Mouse (Mus musculus) neural tube, embryonic 11.5 days (tissue): ENCODE measurements around the gene Slfn9. TPM values are rescaled to one million over a fixed set of nuclear protein-coding genes. Genes with fewer than 3 reads are reported as not detected.
"Not testable (repeated sequence)": the region's sequence is repeated elsewhere in the genome, so short reads cannot be mapped to it uniquely, and the experiment has no call there.

Experiments used
- ATAC-seq: fragments of 200-750 bp; cut with Nextera tagmentation; 2 replicates; pipeline ENCODE4 v1.8.0; 2017; ENCODE audit warnings: moderate number of reproducible peaks, mild to moderate bottlenecking, moderate TSS enrichment, moderate library complexity; ENCODE audit not compliant: insufficient read depth, low FRiP score, low TSS enrichment
- DNase-seq: peaks from one replicate; pipeline ENCODE4 v3.0.0-alpha.2; 2015; ENCODE audit warnings: low spot score
- H3K27ac ChIP-seq: fragments of 300-500 bp; sonication (generic); 2 replicates; pipeline ENCODE4 v1.5.1; 2014; ENCODE audit warnings: low read depth, mild to moderate bottlenecking, low read length
- H3K27me3 ChIP-seq: fragments of 300-500 bp; sonication (generic); 2 replicates; pipeline ENCODE4 v1.6.1; 2014; ENCODE audit warnings: mild to moderate bottlenecking, low read length, mixed read lengths; ENCODE audit not compliant: control insufficient read depth, insufficient read depth
- H3K36me3 ChIP-seq: fragments of 300-500 bp; sonication (generic); 2 replicates; pipeline ENCODE4 v1.6.1; 2014; ENCODE audit warnings: mild to moderate bottlenecking, low read length, moderate library complexity, mixed read lengths; ENCODE audit not compliant: control insufficient read depth, insufficient read depth
- H3K4me1 ChIP-seq: fragments of 300-500 bp; sonication (generic); 2 replicates; pipeline ENCODE4 v1.6.1; 2014; ENCODE audit warnings: low read length, mixed read lengths; ENCODE audit not compliant: control insufficient read depth, insufficient read depth
- H3K4me2 ChIP-seq: fragments of 300-500 bp; sonication (generic); 2 replicates; pipeline ENCODE4 v1.6.1; 2014; ENCODE audit warnings: low read depth, mild to moderate bottlenecking, moderate library complexity
- H3K4me3 ChIP-seq: fragments of 300-500 bp; sonication (generic); 2 replicates; pipeline ENCODE4 v1.5.1; 2014; ENCODE audit warnings: low read depth, low read length
- H3K9ac ChIP-seq: fragments of 300-500 bp; sonication (generic); 2 replicates; pipeline ENCODE4 v1.6.1; 2014; ENCODE audit warnings: mild to moderate bottlenecking, low read length
- H3K9me3 ChIP-seq: fragments of 300-500 bp; sonication (generic); 2 replicates; pipeline ENCODE4 v1.6.1; 2016; ENCODE audit warnings: low read length; ENCODE audit not compliant: control insufficient read depth
- WGBS: fragments of 180-500 bp; shearing (Covaris S2); extraction: QIAGEN DNeasy Blood & Tissue Kit; methylation state at CpG from one replicate; pipeline ENCODE4 v1.1.7; 2014; 5-methylcytosine and 5-hydroxymethylcytosine counted together
- polyA plus RNA-seq: library from polyadenylated mRNA; unstranded; fragments of >200 nt; fragmentation: Nextera tagmentation; extraction: Ambion mirVana; gene quantifications from 2 replicates; pipeline ENCODE4 v1.2.1, GENCODE M21; 2014

Slfn9 gene
- polyA plus RNA-seq, 1 experiment from 2014 or later: 9.8 TPM

DNA sequence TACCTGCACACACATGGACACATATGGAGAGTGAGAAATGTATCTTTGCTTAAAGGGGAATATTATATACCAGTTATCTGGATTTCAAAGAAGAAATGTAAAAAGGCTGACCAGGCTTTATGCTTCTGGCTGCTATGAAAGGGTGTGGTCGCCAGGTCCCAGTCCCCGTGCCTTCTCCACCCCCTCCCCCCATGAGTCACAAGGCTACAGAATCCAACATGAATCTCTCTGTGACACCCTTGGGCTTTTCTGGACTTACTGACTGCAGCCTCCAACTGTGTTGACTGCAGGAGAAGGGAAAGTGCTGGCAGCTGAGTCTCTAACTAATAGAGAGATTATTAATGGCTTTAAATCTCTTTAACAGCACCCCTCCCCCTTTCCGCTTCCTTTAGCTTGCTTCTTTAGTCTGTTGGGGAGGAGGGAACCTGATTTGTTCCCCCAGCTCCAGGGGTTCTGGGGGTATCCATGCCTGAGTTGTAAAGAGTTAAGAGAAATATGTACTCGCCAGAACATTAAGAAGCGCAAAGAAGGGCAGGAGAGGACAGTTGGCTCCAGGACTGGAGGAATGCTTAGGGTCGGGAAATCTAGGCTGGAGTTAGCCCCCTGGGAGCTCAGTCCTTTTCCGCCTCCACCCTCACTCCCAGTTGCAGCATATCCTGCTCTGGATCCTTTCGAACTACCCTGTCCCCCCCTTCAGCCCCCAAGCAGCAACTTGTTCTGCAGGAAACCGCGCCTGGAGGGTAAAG is 40.7 kb downstream of the Slfn9 start, which contains the start of gene Slfn5:
Slfn5 (plus strand) TSS at position 614 of the 746 bp plus-strand sequence.
- ATAC-seq: no peak
- DNase-seq: no peak
- peak within 1 kb of the TSS; percentile 28 for H3K4me2 ChIP-seq
- H3K4me1 ChIP-seq: peaks cover 2% of the 10 kb centered on the region; the same call in 1 of the 2 replicates
- 9% methylated on average over 10 of the region's 10 CpGs for WGBS
- no peaks in the 10 kb centered on the region for H3K9me3 ChIP-seq
- H3K27ac ChIP-seq: no peak within 1 kb of the TSS
- H3K36me3 ChIP-seq: no peaks in the 10 kb centered on the region
- H3K27me3 ChIP-seq: peaks cover 30% of the 10 kb centered on the region
- no peak within 1 kb of the TSS for H3K9ac ChIP-seq
- H3K4me3 ChIP-seq: no peak within 1 kb of the TSS

GRCm38 (mm10) chr11:82949036-82949435 is 42.6 kb downstream of the Slfn9 start:
- H3K4me1 ChIP-seq: peaks cover 2% of the 10 kb centered on the region; the same call in 1 of the 2 replicates
- DNase-seq (no peak), ATAC-seq (no peak)
- 82% methylated on average over 9 of the region's 9 CpGs for WGBS
- H3K4me3 ChIP-seq: no peak overlapping the region
- H3K4me2 ChIP-seq: no peak overlapping the region
- no peaks in the 10 kb centered on the region for H3K9me3 ChIP-seq
- no peak overlapping the region for H3K27ac ChIP-seq
- H3K27me3 ChIP-seq: peaks cover 30% of the 10 kb centered on the region
- no peak overlapping the region for H3K9ac ChIP-seq
- no peaks in the 10 kb centered on the region for H3K36me3 ChIP-seq

DNA sequence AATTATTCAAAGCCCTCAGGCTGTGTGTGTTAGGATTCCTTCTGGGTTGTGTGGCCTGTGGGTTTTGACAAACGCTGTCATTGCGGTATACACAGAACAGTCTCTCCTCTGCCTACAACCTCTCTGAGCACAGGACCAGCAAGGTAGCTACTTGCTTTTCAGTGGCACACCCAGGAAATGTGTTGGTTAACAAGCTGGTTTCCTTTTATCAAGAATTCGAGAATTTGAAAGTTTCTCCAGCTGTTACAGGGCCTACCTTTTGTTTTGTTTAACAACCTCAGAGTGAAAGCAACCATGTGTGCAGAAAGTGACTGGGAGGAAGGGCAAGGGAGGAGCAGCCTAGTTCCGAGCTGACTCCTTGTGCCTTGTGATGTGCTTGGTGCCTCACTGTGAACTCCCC is 44.2 kb downstream of the Slfn9 start:
- H3K4me2 ChIP-seq: no peak overlapping the region
- peaks cover 23% of the 10 kb centered on the region for H3K27me3 ChIP-seq
- H3K4me3 ChIP-seq: no peak overlapping the region
- DNase-seq (no peak), ATAC-seq (no peak)
- no peaks in the 10 kb centered on the region for H3K9me3 ChIP-seq
- no peak overlapping the region for H3K27ac ChIP-seq
- WGBS: 42% methylated on average over 4 of the region's 4 CpGs
- H3K9ac ChIP-seq: no peak overlapping the region
- no peaks in the 10 kb centered on the region for H3K36me3 ChIP-seq
- peaks cover 2% of the 10 kb centered on the region; the same call in 1 of the 2 replicates for H3K4me1 ChIP-seq

DNA sequence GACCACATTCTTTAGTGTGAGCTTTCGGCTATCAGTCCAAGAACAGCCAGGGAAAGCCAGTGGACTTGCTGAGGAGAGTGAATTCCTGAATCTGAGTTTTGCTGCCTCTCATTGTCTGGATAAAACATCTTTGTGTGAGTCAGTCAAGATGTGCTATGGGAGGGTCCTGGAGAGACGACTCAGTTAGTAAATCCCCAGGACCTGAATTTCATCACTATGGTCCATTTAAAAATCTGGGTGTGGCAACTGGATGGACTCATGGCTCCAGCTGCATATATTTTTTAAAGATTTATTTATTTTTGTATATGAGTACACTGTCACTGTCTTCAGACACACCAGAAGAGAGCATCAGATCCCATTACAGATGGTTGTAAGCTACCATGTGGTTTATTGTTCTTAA is 46.0 kb downstream of the Slfn9 start:
- DNase-seq: no peak
- H3K36me3 ChIP-seq: no peaks in the 10 kb centered on the region
- peaks cover 5% of the 10 kb centered on the region; the same call in 1 of the 2 replicates for H3K27me3 ChIP-seq
- H3K9ac ChIP-seq: no peak overlapping the region
- no peak overlapping the region for H3K27ac ChIP-seq
- no peak overlapping the region for H3K4me3 ChIP-seq
- no peaks in the 10 kb centered on the region for H3K4me1 ChIP-seq
- 79% methylated on average over 2 of the region's 2 CpGs for WGBS
- no peaks in the 10 kb centered on the region for H3K9me3 ChIP-seq
- H3K4me2 ChIP-seq: no peak overlapping the region
- no peak for ATAC-seq

DNA sequence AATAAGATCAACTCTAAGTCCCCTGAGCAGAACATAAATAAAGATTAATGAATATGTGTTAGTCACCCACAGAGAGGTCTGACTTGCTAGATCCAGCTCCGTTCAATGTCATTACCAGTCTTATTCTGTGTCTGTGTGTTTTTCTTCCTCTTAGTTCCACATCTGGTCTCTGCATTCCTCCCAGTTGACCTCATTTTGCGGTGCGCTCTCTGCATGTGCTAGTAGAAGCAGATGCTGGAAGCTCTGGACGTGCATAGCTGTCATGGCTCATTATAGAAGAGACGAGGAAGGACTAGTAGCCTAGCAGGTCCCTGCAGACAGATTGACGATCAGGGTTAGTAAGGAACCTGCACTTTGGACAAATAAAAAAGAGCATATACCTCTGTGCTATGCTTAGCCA is 48.3 kb downstream of the Slfn9 start:
- 46% methylated on average over 6 of the region's 6 CpGs for WGBS
- Histone ChIP-seq H3K9ac (no peak overlapping the region), H3K4me2 (no peak overlapping the region), H3K36me3 (no peaks in the 10 kb centered on the region), H3K27ac (no peak overlapping the region), H3K4me1 (no peaks in the 10 kb centered on the region), H3K9me3 (no peaks in the 10 kb centered on the region), H3K4me3 (no peak overlapping the region), H3K27me3 (no peaks in the 10 kb centered on the region)
- DNase-seq: no peak
- ATAC-seq: no peak

DNA sequence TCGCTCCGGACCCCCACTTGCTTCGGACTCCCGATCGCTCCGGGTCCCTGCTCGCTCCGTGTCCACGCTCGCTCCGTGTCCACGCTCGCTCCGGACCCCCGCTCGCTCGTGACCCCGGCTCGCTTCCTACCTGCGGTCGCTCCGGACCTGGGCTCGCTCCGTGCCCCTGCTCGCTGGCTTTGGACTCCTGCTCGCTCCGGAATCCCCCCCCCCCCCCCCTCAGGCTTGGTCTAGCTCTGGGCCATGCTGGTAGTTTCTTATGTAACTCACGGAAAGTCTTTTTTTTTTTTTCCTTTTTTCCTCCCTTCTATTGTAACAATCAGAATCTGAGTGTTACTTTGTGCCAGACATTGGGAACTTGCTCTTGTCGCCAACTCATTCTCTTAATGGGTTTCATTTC is 58.4 kb downstream of the Slfn9 start:
- Histone ChIP-seq H3K9ac (no peak overlapping the region), H3K4me1 (no peaks in the 10 kb centered on the region; the same call in 1 of the 2 replicates), H3K36me3 (no peaks in the 10 kb centered on the region), H3K27ac (no peak overlapping the region), H3K4me2 (peak overlapping the region; percentile 94), H3K27me3 (peaks cover 63% of the 10 kb centered on the region), H3K9me3 (no peaks in the 10 kb centered on the region), H3K4me3 (peak overlapping the region; percentile 46)
- 1% methylated on average over 29 of the region's 29 CpGs for WGBS
- no peak for DNase-seq
- ATAC-seq: no peak

DNA sequence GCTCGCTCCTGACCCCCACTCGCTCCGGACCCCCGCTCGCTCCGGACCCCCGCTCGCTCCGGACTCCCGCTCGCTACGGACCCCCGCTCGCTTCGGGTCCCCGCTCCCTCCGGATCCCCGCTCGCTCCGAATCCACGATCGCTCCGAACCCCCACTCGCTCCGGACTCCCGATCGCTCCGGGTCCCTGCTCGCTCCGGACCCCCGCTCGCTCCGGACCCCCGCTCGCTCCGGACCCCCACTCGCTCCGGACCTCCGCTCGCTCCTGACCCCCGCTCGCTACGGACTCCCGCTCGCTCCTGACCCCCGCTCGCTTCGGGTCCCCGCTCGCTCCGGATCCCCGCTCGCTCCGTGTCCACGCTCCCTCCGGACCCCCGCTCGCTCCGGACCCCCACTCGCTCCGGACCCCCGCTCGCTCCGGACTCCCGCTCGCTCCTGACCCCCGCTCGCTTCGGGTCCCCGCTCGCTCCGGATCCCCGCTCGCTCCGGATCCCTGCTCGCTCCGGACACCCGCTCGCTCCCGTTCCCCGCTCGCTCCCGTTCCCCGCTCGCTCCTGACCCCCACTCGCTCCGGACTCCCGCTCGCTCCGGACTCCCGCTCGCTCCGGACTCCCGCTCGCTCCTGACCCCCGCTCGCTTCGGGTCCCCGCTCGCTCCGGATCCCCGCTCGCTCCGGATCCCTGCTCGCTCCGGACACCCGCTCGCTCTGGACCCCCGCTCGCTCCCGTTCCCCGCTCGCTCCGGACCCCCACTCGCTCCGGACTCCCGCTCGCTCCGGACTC is 59.8 kb downstream of the Slfn9 start:
- Histone ChIP-seq H3K4me3 (peak overlapping the region; percentile 46), H3K27me3 (peaks cover 57% of the 10 kb centered on the region), H3K9ac (0 out of 2 replicates have a peak overlapping the region, but pooled peaks have one; percentile 6), H3K4me2 (peak overlapping the region; percentile 94)
- not testable (repeated sequence) for H3K4me1 ChIP-seq, ATAC-seq, H3K36me3 ChIP-seq, H3K9me3 ChIP-seq, H3K27ac ChIP-seq, DNase-seq
- 0% methylated on average over 59 of the region's 119 CpGs for WGBS

GRCm38 (mm10) chr11:82931161-82931560 is 60.5 kb downstream of the Slfn9 start:
- WGBS: under 1% methylated on average over 33 of the region's 63 CpGs
- Histone ChIP-seq H3K4me3 (peak overlapping the region; percentile 46), H3K27me3 (peaks cover 53% of the 10 kb centered on the region), H3K9ac (0 out of 2 replicates have a peak overlapping the region, but pooled peaks have one; percentile 6), H3K4me2 (peak overlapping the region; percentile 94)
- not testable (repeated sequence) for H3K9me3 ChIP-seq, DNase-seq, H3K36me3 ChIP-seq, H3K4me1 ChIP-seq, ATAC-seq, H3K27ac ChIP-seq
